Comparison of ENCODE assay signal across 31 mouse cellular contexts in genomic region chr16:52430073-52430472, GRCm38 (mm10). TPM values are rescaled to one million over a fixed set of nuclear protein-coding genes. Genes with fewer than 3 reads are reported as not detected.
DNase-seq lines count a peak whose midpoint lies in the region; ATAC-seq lines count a peak whose summit lies in the region.
"Had no signal": no experiment of that assay in that cellular context is flagged by ENCODE, and none has a peak within 500 bp of the region (broad histone marks: within the 10 kb centered on the region; RNA-seq: fewer than 3 reads in every experiment).

No protein-coding gene starts in this region.

- WGBS in forebrain, embryonic 15.5 days, result 55% methylated on average over 3 of the region's 3 CpGs
- WGBS in forebrain, embryonic 12.5 days, result 77% methylated on average over 3 of the region's 3 CpGs
- WGBS in hindbrain, embryonic 15.5 days, result 61% methylated on average over 3 of the region's 3 CpGs
- WGBS in hindbrain, embryonic 14.5 days, result 58% methylated on average over 3 of the region's 3 CpGs

- no peaks in the 10 kb centered on the region for H3K9me3 ChIP-seq in forebrain, embryonic 15.5 days
- no peaks in the 10 kb centered on the region for H3K9me3 ChIP-seq in forebrain, embryonic 12.5 days
- no peaks in the 10 kb centered on the region for H3K9me3 ChIP-seq in hindbrain, embryonic 15.5 days
- H3K9me3 ChIP-seq in hindbrain, embryonic 14.5 days (ENCODE audit: control insufficient read depth, low read length), result no peaks in the 10 kb centered on the region
- H3K9me3 ChIP-seq: embryonic facial prominence, embryonic 12.5 days; heart, embryonic 12.5 days; kidney, embryonic 15.5 days; limb, embryonic 10.5 days; liver, embryonic 15.5 days; lung, embryonic 15.5 days; megakaryocyte, embryonic 14.5 days; neural tube, embryonic 15.5 days had no signal

- peak; percentile 71 for ATAC-seq in cerebellum, adult (ENCODE audit: insufficient number of reproducible peaks, low FRiP score, low TSS enrichment)
- 0 out of 2 replicates have a peak, but pooled peaks have one; percentile 55 for ATAC-seq in forebrain, embryonic 15.5 days (replicated peaks)
- no peak for ATAC-seq in forebrain, embryonic 12.5 days (ENCODE audit: low FRiP score)
- ATAC-seq in hindbrain, embryonic 15.5 days (ENCODE audit: low FRiP score, low read depth), result peak; percentile 86
- no peak; the same call in 1 of the 2 replicates for ATAC-seq in hindbrain, embryonic 14.5 days (ENCODE audit: low FRiP score)

- no peaks in the 10 kb centered on the region for H3K27me3 ChIP-seq in forebrain, embryonic 15.5 days
- no peaks in the 10 kb centered on the region for H3K27me3 ChIP-seq in forebrain, embryonic 12.5 days
- H3K27me3 ChIP-seq in hindbrain, embryonic 15.5 days, result no peaks in the 10 kb centered on the region
- no peaks in the 10 kb centered on the region for H3K27me3 ChIP-seq in hindbrain, embryonic 14.5 days (ENCODE audit: control insufficient read depth, insufficient read depth, low read length)
- H3K27me3 ChIP-seq: embryonic facial prominence, embryonic 12.5 days; heart, embryonic 12.5 days; kidney, embryonic 15.5 days; liver, embryonic 15.5 days; lung, embryonic 15.5 days; megakaryocyte, embryonic 14.5 days; neural tube, embryonic 15.5 days had no signal

- no peak overlapping the region for H3K27ac ChIP-seq in forebrain, embryonic 15.5 days (replicated peaks)
- H3K27ac ChIP-seq in forebrain, embryonic 12.5 days, result no peak overlapping the region
- no peak overlapping the region for H3K27ac ChIP-seq in hindbrain, embryonic 15.5 days (replicated peaks)
- no peak overlapping the region for H3K27ac ChIP-seq in hindbrain, embryonic 14.5 days
- H3K27ac ChIP-seq: embryonic facial prominence, embryonic 12.5 days; kidney, embryonic 15.5 days; left cerebral cortex, adult 2 months; limb, embryonic 10.5 days; liver, embryonic 15.5 days; lung, embryonic 15.5 days; neural tube, embryonic 15.5 days had no signal

- H3K4me3 ChIP-seq in forebrain, embryonic 15.5 days, result no peak overlapping the region
- no peak overlapping the region for H3K4me3 ChIP-seq in forebrain, embryonic 12.5 days (replicated peaks)
- H3K4me3 ChIP-seq in hindbrain, embryonic 15.5 days, result no peak overlapping the region
- H3K4me3 ChIP-seq in hindbrain, embryonic 14.5 days (replicated peaks; ENCODE audit: low read length), result no peak overlapping the region
- H3K4me3 ChIP-seq: embryonic facial prominence, embryonic 12.5 days; heart, embryonic 12.5 days; kidney, embryonic 15.5 days; left cerebral cortex, adult 2 months; limb, embryonic 10.5 days; liver, embryonic 15.5 days; lung, embryonic 15.5 days; megakaryocyte, embryonic 14.5 days; myocyte; neural tube, embryonic 15.5 days had no signal

- no peak for DNase-seq in cerebellum, adult 11-12 months
- DNase-seq in hindbrain, embryonic 14.5 days (ENCODE audit: low spot score), result no peak
- DNase-seq in cerebellum, postnatal 14 days, result peak; percentile 11 to 31
- DNase-seq in embryo, embryonic 9.5 days (ENCODE audit: extremely low spot score), result no peak
- DNase-seq: adrenal gland, postnatal 10 days; gastrocnemius, postnatal 10 days; heart, adult 18-20 months; heart, postnatal 10 days; kidney, adult 11 months; kidney, postnatal 4 days; layer of hippocampus, adult 9-11 months; liver; lung, postnatal 36 days; midbrain, embryonic 14.5 days; right cerebral cortex, adult 18-20 months; right cerebral cortex, postnatal 4 days; thymus, postnatal 14 days had no signal

- H3K9ac ChIP-seq in forebrain, embryonic 15.5 days (replicated peaks), result no peak overlapping the region
- no peak overlapping the region for H3K9ac ChIP-seq in forebrain, embryonic 12.5 days
- no peak overlapping the region for H3K9ac ChIP-seq in hindbrain, embryonic 15.5 days
- no peak overlapping the region for H3K9ac ChIP-seq in hindbrain, embryonic 14.5 days
- H3K9ac ChIP-seq: embryonic facial prominence, embryonic 12.5 days; heart, embryonic 12.5 days; kidney, embryonic 15.5 days; liver, embryonic 15.5 days; lung, embryonic 15.5 days; neural tube, embryonic 15.5 days had no signal

- peaks cover 4% of the 10 kb centered on the region; the same call in 1 of the 2 replicates for H3K4me1 ChIP-seq in forebrain, embryonic 15.5 days
- no peaks in the 10 kb centered on the region for H3K4me1 ChIP-seq in forebrain, embryonic 12.5 days
- peaks cover 7% of the 10 kb centered on the region; the same call in 1 of the 2 replicates for H3K4me1 ChIP-seq in hindbrain, embryonic 15.5 days (replicated peaks)
- no peaks in the 10 kb centered on the region for H3K4me1 ChIP-seq in hindbrain, embryonic 14.5 days (replicated peaks; ENCODE audit: control insufficient read depth, insufficient read depth, low read length)
- H3K4me1 ChIP-seq: embryonic facial prominence, embryonic 12.5 days; limb, embryonic 10.5 days; liver, embryonic 15.5 days; megakaryocyte, embryonic 14.5 days; neural tube, embryonic 15.5 days had no signal

- H3K4me2 ChIP-seq in forebrain, embryonic 15.5 days (replicated peaks), result no peak overlapping the region
- H3K4me2 ChIP-seq in forebrain, embryonic 12.5 days, result no peak overlapping the region
- H3K4me2 ChIP-seq in hindbrain, embryonic 15.5 days, result no peak overlapping the region
- no peak overlapping the region for H3K4me2 ChIP-seq in hindbrain, embryonic 14.5 days (replicated peaks)
- H3K4me2 ChIP-seq: embryonic facial prominence, embryonic 12.5 days; heart, embryonic 12.5 days; kidney, embryonic 15.5 days; liver, embryonic 15.5 days; lung, embryonic 15.5 days; neural tube, embryonic 15.5 days had no signal

- no peaks in the 10 kb centered on the region for H3K36me3 ChIP-seq in forebrain, embryonic 15.5 days
- H3K36me3 ChIP-seq in forebrain, embryonic 12.5 days (replicated peaks), result no peaks in the 10 kb centered on the region
- no peaks in the 10 kb centered on the region for H3K36me3 ChIP-seq in hindbrain, embryonic 15.5 days
- H3K36me3 ChIP-seq in hindbrain, embryonic 14.5 days (replicated peaks; ENCODE audit: control insufficient read depth, insufficient read depth), result no peaks in the 10 kb centered on the region
- H3K36me3 ChIP-seq: embryonic facial prominence, embryonic 12.5 days; heart, embryonic 12.5 days; kidney, embryonic 15.5 days; limb, embryonic 10.5 days; liver, embryonic 15.5 days; lung, embryonic 15.5 days; neural tube, embryonic 15.5 days had no signal

RNA-seq across cellular contexts. Expression of gene Alcam, which starts 23.8 kb away (rescaled TPM):
- 20.7 and 22.5 TPM in 2 replicates for polyA plus RNA-seq in forebrain, embryonic 15.5 days (2015; fragmentation: Nextera tagmentation; extraction: Ambion mirVana)
- 17.4 and 30.5 TPM in 2 replicates for polyA plus RNA-seq in forebrain, embryonic 12.5 days (2016; fragmentation: Nextera tagmentation; extraction: Ambion mirVana)
- polyA plus RNA-seq in hindbrain, embryonic 15.5 days (2015; fragmentation: Nextera tagmentation; extraction: Ambion mirVana), result 32.9 and 34.2 TPM in 2 replicates
- polyA plus RNA-seq in hindbrain, embryonic 14.5 days (2014; fragmentation: Nextera tagmentation; extraction: Ambion mirVana), result 63.5 and 69.7 TPM in 2 replicates

Comparison
In these comparisons a context has a peak if more than half of its experiments do, and no peak if none do; other contexts are left out.
1. ATAC-seq: peak in cerebellum, adult (single experiment), forebrain, embryonic 15.5 days (single experiment) and hindbrain, embryonic 15.5 days (single experiment); none in forebrain, embryonic 12.5 days (single experiment) and hindbrain, embryonic 14.5 days (single experiment).
2. DNase-seq: peak in cerebellum, postnatal 14 days (2 of 2); none in cerebellum, adult 11-12 months (single experiment), hindbrain, embryonic 14.5 days (single experiment) and embryo, embryonic 9.5 days (single experiment).